Mouse (Mus musculus) 416B (cell line): ENCODE results near the gene Btbd19.

ENCODE experiments used
- DNase-seq: peaks from one replicate; pipeline ENCODE4 v3.0.0; 2011; ENCODE audit warnings: low read depth

Gene Btbd19

DNA sequence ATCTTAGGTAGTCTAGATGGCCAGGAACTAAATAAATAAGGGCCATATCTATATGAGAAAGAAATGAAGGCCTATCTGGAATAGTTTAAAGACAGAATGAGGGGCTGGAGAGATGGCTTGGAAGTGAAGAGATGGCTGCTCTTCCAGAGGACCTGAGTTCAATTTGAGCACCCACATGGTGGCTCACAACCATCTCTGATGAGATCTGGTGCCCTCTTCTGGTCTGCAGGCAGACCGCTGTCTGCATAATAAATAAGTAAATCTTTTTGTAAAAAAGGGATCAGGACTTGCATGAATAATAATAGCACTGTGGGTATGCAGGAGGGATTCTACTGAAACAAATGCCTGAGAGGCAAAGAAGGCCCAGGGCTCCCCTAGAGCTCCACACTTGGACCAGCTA lies 12.3 kb downstream of the Btbd19 start:
- peak; percentile 36 for DNase-seq

- DNase-seq, result no peak
These were observed 14.5 kb downstream of the Btbd19 start for GRCm38 (mm10) chr4:117110985-117111384.

- DNase-seq, result no peak
These were observed 15.3 kb downstream of the Btbd19 start for GRCm38 (mm10) chr4:117110249-117110648.

DNA sequence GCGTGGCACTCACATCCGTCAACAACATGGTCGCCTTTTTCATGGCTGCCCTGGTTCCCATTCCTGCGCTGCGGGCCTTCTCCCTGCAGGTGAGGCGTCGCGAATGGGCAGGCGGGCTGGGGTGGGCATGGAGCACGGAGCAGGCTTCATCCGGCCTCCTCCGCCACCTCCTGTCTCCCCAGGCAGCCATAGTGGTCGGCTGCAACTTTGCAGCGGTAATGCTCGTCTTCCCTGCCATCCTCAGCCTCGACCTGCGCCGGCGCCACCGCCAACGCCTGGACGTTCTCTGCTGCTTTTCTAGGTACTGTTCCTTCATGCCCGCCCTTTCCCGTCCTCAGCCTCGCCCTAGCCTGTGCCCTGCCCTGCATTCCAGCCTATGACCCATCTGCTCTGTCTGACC lies 16.2 kb downstream of the Btbd19 start:
- DNase-seq, result no peak

GRCm38 (mm10) chr4:117108524-117108849 lies 17.0 kb downstream of the Btbd19 start:
- DNase-seq, result no peak

GRCm38 (mm10) chr4:117107813-117108523 lies 17.6 kb downstream of the Btbd19 start:
- no peak for DNase-seq

- no peak for DNase-seq
These were observed 20.4 kb downstream of the Btbd19 start for GRCm38 (mm10) chr4:117105127-117105526.

DNA sequence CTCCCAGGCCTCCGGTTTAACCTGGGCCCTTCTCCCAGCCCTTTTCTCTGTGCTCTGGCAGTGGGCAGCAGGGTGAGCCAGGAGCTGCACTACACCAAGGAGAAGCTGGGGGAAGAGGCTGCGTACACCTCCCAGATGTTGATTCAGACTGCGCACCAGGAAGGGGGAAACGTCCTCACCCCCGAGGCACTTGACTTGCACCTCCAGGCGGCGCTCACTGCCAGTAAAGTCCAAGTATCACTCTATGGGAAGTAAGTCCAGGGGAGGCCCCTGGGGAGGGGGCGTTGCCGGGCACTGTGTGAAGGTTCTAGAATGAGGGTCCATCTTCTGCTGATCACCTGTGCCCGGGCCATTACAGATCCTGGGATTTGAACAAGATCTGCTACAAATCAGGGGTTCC lies 20.9 kb downstream of the Btbd19 start:
- DNase-seq, result no peak

DNA sequence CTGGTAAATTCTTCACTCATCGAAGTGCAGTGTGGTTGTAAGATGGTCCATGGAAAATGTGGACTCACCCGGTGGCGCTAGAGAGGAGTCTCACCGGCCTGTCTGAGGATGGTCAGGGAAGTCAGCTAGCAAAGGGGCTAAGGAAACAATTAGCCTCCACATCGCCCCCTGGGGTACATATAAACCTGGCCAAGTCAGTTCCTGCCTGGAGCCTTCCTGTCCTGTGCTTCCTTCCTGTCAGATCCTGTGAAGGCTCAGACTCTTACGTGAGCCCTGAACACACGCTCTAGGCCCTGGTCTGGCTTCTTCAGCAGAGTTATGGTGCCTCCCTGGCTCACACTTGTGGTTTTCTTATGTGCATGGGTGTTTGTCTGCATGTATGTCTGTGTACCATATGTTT lies 24.3 kb downstream of the Btbd19 start:
- peak; percentile 80 for DNase-seq

- no peak for DNase-seq
These were observed 25.5 kb downstream of the Btbd19 start for GRCm38 (mm10) chr4:117100036-117100435.

DNA sequence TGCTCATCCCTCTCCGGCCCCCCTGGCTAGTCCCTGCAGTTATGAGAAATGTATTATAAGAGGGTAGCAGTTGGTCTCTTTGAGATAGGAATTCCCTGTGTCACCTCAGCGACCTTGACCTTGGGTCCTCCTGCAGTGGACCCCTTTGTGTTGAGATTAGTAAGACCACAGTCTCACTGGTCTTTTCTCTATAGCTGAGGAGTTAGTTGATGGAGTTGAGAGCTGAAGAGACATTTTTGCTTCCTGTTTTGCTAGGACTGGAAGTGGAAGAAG lies 26.8 kb downstream of the Btbd19 start:
- DNase-seq, result no peak

- DNase-seq, result no peak
These were observed 27.4 kb downstream of the Btbd19 start for GRCm38 (mm10) chr4:117097969-117098763.

- no peak for DNase-seq
These were observed 28.9 kb downstream of the Btbd19 start for GRCm38 (mm10) chr4:117096666-117097065.

GRCm38 (mm10) chr4:117095551-117096452 lies 29.7 kb downstream of the Btbd19 start, which contains the start of gene Ptch2:
Ptch2 (plus strand) TSS chr4:117096075.
- DNase-seq, result no peak

DNA sequence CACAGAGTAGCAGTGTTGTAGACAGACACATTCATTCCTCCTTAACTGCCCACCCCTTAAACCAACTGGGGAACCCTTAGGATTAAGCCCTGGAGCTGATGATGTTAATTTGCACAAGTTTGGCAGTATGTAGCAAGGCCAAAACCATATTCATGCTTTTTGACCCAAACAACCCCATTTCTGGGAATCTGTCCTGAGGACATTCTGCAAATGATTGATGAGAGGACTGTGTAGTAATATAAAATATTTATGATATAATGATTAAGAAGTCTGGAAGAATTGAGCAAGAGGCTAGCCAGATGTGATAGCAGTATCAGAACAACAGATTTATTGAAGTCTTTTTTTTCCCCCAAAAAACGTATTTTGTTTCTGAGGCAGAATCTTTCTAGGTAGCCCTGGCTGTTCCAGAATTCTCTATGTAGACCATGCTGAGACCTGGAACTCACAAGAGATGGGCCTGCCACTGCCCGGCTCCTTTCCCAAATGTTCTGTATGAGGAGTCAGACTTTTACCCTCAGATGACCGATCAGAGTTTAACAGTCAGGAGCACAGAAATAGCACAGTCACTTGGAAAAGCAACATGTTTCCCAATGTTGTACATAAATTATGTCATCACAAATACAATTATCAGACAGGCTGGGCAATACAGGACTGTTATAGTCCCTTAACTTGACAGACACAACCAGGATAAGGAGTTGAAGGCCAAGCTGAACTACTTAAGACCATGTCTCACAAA lies 30.7 kb downstream of the Btbd19 start:
- DNase-seq, result no peak

DNA sequence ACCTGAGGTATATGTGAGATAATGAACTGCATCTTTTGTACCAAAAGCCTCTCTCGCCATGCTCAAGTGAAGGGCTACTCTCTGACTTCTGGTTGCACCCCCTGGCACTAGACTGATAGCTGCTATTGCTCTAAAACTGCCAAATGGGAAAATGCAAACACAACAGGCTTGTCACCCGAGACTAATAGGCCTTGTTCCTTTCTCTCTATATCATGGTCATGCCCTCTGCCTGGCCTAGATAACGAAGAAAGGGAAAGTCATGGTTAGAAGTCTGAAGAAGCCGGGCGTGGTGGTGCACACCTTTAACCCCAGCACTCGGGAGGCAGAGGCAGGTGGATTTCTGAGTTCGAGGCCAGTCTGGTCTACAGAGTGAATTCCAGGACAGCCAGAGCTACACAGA lies 34.9 kb downstream of the Btbd19 start:
- no peak for DNase-seq

GRCm38 (mm10) chr4:117087948-117088640 lies 37.4 kb downstream of the Btbd19 start:
- no peak for DNase-seq

DNA sequence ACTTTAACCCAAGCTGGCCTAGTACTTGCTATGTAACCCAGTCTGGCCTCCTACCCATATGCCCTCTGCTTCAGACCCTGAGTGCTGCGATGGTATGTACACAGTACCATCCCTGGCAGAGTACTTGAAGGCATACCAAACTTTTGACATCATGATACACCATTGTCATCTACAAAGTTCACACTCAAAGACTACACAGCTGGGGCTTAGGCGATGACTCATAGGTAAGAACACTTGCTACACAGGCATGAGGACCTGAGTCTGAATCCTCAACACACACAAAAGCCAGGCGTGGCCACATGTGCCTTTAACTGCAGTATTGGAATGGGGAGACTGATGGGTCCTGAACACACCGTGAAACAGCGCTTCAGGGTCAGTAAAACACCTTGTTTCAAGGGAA lies 54.3 kb downstream of the Btbd19 start:
- no peak for DNase-seq

DNA sequence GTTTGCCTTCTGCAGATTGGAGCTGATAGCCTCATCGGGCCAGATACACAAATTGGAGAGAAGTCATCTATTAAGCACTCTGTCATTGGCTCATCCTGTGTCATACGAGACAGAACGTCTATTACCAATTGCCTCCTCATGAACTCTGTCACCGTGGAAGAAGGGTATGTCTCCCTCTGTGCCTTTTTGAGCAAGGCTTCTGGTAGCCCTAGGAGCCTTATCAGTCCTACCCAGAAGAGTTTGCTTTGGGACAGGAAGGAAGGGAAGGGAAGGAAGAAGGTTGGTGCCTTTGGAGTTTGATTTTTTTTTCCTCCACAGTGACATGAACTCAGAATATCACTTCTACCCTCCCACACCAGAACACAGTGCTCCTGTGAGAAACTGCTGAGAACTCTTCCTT lies 54.9 kb downstream of the Btbd19 start:
- DNase-seq, result peak; percentile 18

DNA sequence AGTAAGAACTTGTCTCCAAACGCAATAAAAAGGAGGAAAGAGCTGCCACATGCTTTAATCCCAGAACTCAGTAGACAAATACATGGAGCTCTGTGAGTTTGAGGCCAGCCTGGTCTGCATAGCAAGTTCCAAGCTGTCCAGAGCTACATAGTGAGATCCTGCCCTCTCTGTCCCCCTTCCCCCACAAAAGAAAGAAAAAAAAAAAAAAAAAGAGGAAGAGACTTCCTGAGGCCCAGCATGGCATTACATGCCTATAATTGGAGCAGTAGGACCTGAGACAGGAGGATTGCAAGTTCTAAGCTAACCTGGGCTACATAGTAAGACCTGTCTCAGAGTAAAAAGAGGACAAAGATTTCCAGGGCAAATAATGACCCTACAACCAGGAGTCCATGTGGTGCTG lies 55.9 kb downstream of the Btbd19 start:
- peak; percentile 11 for DNase-seq
